Mouse (Mus musculus) liver, embryonic 12.5 days (tissue): ENCODE data around the gene Olfr619. TPM values are rescaled to one million over a fixed set of nuclear protein-coding genes. Genes with fewer than 3 reads are reported as not detected.

Experiments used
- ATAC-seq: fragments of 200-750 bp; cut with Nextera tagmentation; 2 replicates; pipeline ENCODE4 v1.8.0; 2017; ENCODE audit warnings: moderate number of reproducible peaks, mild to moderate bottlenecking, moderate library complexity
- H3K27ac ChIP-seq: fragments of 300-500 bp; sonication (generic); 2 replicates; pipeline ENCODE4 v1.5.1; 2016; ENCODE audit warnings: mild to moderate bottlenecking
- H3K27me3 ChIP-seq: fragments of 300-500 bp; sonication (generic); replicated peaks from 2 replicates; pipeline ENCODE4 v1.6.1; 2016; ENCODE audit warnings: mild to moderate bottlenecking, moderate library complexity
- H3K36me3 ChIP-seq: fragments of 300-500 bp; sonication (generic); 2 replicates; pipeline ENCODE4 v1.6.1; 2016; ENCODE audit warnings: mild to moderate bottlenecking, moderate library complexity
- H3K4me1 ChIP-seq: fragments of 300-500 bp; sonication (generic); 2 replicates; pipeline ENCODE4 v1.6.1; 2016
- H3K4me2 ChIP-seq: fragments of 300-500 bp; sonication (generic); 2 replicates; pipeline ENCODE4 v1.6.1; 2016; ENCODE audit warnings: mild to moderate bottlenecking, moderate library complexity
- H3K4me3 ChIP-seq: fragments of 300-500 bp; sonication (generic); 2 replicates; pipeline ENCODE4 v1.5.1; 2016; ENCODE audit warnings: mild to moderate bottlenecking, moderate library complexity
- H3K9ac ChIP-seq: fragments of 300-500 bp; sonication (generic); 2 replicates; pipeline ENCODE4 v1.6.1; 2016; ENCODE audit warnings: mild to moderate bottlenecking, moderate library complexity
- H3K9me3 ChIP-seq: fragments of 300-500 bp; sonication (generic); replicated peaks from 2 replicates; pipeline ENCODE4 v1.6.1; 2016; ENCODE audit warnings: mild to moderate bottlenecking, moderate library complexity
- WGBS: fragments of 180-500 bp; shearing (Covaris S2); methylation state at CpG from one replicate; pipeline ENCODE4 v1.1.7; 2016; ENCODE audit not compliant: insufficient replicate concordance; 5-methylcytosine and 5-hydroxymethylcytosine counted together
- polyA plus RNA-seq: library from polyadenylated mRNA; unstranded; fragments of >200 nt; fragmentation: Nextera tagmentation; extraction: Ambion mirVana; gene quantifications from 2 replicates; pipeline ENCODE4 v1.2.1, GENCODE M21; 2016

The Olfr619 gene
- polyA plus RNA-seq = not detected in 2 replicates

DNA sequence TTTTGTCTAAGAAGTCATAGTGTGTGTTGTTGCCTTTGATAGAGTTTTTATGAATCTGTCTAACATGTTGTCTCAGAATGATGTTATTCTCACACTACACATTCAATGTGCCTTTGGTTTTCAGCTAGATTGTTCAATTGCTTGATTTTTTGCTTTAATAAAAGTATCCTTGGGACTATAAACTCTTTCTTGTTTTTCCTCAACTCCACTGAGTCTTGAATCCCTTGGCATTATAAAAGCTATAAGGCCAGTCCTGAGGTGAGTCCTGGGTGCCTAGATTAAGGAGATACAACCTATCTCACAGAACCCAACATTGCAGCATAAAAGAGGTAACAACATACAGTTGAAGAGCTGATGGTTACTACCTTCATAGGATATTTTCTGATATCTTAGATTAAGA is at the start of gene Olfr619:
Gene Olfr619, plus strand, starts transcription at position 301 of the 400 bp plus-strand sequence.
- H3K9ac ChIP-seq = no peak within 1 kb of the TSS
- H3K4me3 ChIP-seq = no peak within 1 kb of the TSS
- no peak for ATAC-seq

DNA sequence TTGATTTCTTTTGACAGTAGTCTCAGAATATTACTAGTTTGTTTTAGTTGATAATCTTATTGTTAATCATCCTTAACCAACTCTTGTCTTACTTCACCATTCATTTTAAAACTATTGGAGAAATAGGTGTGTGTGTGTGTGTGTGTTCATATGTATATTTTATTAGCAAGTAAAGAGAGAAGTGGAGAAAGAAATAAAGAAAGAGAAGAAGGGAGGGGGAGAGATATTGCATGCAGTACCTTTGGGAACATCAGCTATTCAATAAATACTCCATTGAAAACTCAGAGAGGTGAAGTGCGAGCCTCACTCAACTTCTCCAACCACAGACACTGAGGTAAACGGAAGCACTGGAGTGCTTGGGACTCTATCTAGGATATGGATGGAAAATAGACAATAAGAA is 44.6 kb upstream of the Olfr619 start, which contains the start of gene Olfr615:
Gene Olfr615, plus strand, starts transcription at position 301 of the 400 bp plus-strand sequence.
- Histone ChIP-seq H3K4me2 (no peak within 1 kb of the TSS), H3K27ac (no peak within 1 kb of the TSS), H3K27me3 (no peaks in the 10 kb centered on the region), H3K36me3 (no peaks in the 10 kb centered on the region), H3K4me1 (no peaks in the 10 kb centered on the region), H3K4me3 (no peak within 1 kb of the TSS), H3K9ac (no peak within 1 kb of the TSS), H3K9me3 (no peaks in the 10 kb centered on the region)
- WGBS = 41% methylated on average over 2 of the region's 2 CpGs
- ATAC-seq = no peak

More for the DNA sequence above, at the start of gene Olfr619:
- no peaks in the 10 kb centered on the region for H3K4me1 ChIP-seq
- H3K27me3 ChIP-seq = no peaks in the 10 kb centered on the region
- no peak within 1 kb of the TSS for H3K27ac ChIP-seq
- no peaks in the 10 kb centered on the region for H3K36me3 ChIP-seq
- no peak within 1 kb of the TSS for H3K4me2 ChIP-seq
- no peaks in the 10 kb centered on the region for H3K9me3 ChIP-seq

DNA sequence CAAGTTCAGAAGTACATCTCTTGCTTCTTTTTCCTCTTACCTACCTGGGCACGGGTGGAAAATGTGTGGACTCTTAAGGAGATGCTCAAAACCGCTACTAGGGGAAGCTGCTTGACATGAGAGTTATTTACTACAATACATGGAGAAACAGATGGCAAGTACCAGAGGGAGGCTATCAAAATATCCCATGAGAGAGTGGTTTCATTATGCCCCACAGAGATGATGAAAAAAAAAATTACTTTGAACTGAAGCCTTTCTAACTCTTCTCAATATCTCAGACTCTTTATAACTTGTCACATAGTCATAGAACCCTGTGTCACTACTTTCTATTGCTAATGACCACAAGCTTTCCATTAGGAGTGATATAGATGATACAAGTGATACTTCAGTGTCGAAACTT is 31.3 kb upstream of the Olfr619 start, which contains the start of gene Olfr616:
Gene Olfr616, minus strand, starts transcription at position 101 of the 400 bp plus-strand sequence.
- Histone ChIP-seq H3K27ac (no peak within 1 kb of the TSS), H3K4me1 (no peaks in the 10 kb centered on the region), H3K9ac (no peak within 1 kb of the TSS), H3K27me3 (no peaks in the 10 kb centered on the region), H3K4me3 (no peak within 1 kb of the TSS), H3K9me3 (no peaks in the 10 kb centered on the region), H3K36me3 (no peaks in the 10 kb centered on the region), H3K4me2 (no peak within 1 kb of the TSS)
- ATAC-seq = no peak
- 62% methylated on average over 3 of the region's 3 CpGs for WGBS

DNA sequence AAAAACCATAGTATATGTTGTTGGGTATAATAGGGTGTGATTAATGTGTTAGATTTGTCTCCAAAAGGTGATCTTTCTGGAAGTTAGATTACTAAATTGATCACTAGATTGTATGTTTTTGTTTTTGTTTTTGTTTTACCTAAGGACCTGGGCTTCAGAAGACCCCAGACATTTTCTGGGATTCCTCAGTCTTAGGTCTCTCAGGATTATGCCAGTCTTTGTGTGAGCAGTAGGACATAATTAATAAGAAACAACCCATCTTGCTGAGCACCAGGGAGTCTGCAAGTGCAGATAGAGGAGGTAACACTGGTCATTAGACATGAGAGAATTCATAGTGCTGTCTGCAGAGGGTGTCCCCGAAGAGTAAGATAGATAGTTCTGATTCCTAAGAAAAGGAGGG is 27.6 kb upstream of the Olfr619 start, which contains the start of gene Olfr617:
Gene Olfr617, plus strand, starts transcription at position 301 of the 400 bp plus-strand sequence.
- WGBS = 54% methylated on average over 1 of the region's 1 CpGs

DNA sequence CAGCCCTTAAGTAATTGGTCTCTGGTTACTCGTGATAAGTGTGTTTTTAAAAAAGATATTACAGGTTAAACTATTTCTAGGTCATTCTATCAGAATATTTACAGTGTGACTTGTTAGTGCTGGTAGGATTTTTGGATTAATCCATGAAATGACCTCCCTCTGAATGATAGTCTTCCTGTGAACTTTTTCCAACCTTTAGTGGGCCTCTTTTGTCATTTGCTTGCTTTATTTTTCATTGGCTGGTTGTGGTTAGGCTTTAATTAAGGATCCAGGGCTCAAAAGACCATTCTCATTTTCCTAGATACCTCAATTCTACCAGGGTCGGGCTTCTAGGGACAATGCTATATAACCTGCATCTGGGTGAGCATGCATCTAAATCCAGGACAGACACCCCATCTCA is 10.6 kb upstream of the Olfr619 start, which contains the start of gene Olfr618:
Gene Olfr618, plus strand, starts transcription at position 301 of the 400 bp plus-strand sequence.
- ATAC-seq = no peak

More for the DNA sequence above, 27.6 kb upstream of the Olfr619 start, which contains the start of gene Olfr617:
- ATAC-seq = no peak
- Histone ChIP-seq H3K27me3 (no peaks in the 10 kb centered on the region), H3K36me3 (no peaks in the 10 kb centered on the region), H3K9me3 (no peaks in the 10 kb centered on the region), H3K4me2 (no peak within 1 kb of the TSS), H3K4me1 (no peaks in the 10 kb centered on the region), H3K4me3 (no peak within 1 kb of the TSS), H3K27ac (no peak within 1 kb of the TSS), H3K9ac (no peak within 1 kb of the TSS)

DNA sequence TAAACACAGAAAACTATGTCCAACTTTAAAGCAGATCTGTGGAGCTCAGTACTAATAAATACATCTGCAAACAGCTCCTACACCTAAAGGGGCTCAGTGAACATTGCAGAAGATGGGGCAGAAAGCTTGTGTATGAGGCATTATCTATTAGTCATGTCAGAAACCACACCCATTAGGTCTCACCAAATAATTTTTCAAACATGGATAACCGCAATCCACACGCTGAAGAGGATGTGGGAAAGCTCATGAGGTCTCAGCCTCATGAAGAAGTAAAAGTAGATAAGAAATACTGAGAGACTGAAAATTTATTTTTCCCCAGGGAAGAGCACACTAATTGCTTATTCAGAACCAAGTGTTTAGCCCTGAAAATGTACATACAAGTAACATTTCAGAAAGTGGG is 7.0 kb downstream of the Olfr619 start:
- Histone ChIP-seq H3K27me3 (no peaks in the 10 kb centered on the region), H3K9ac (no peak overlapping the region), H3K9me3 (no peaks in the 10 kb centered on the region), H3K36me3 (no peaks in the 10 kb centered on the region), H3K4me2 (no peak overlapping the region), H3K4me3 (no peak overlapping the region), H3K27ac (no peak overlapping the region), H3K4me1 (no peaks in the 10 kb centered on the region)
- ATAC-seq = no peak
- 44% methylated on average over 2 of the region's 2 CpGs for whole genome bisulfite sequencing

More for the DNA sequence above, 10.6 kb upstream of the Olfr619 start, which contains the start of gene Olfr618:
- no peaks in the 10 kb centered on the region for H3K9me3 ChIP-seq
- no peaks in the 10 kb centered on the region for H3K36me3 ChIP-seq
- H3K4me2 ChIP-seq = no peak within 1 kb of the TSS
- WGBS = 41% methylated on average over 2 of the region's 2 CpGs
- H3K4me3 ChIP-seq = no peak within 1 kb of the TSS
- H3K9ac ChIP-seq = no peak within 1 kb of the TSS
- no peak within 1 kb of the TSS for H3K27ac ChIP-seq
- H3K4me1 ChIP-seq = no peaks in the 10 kb centered on the region
- no peaks in the 10 kb centered on the region for H3K27me3 ChIP-seq

DNA sequence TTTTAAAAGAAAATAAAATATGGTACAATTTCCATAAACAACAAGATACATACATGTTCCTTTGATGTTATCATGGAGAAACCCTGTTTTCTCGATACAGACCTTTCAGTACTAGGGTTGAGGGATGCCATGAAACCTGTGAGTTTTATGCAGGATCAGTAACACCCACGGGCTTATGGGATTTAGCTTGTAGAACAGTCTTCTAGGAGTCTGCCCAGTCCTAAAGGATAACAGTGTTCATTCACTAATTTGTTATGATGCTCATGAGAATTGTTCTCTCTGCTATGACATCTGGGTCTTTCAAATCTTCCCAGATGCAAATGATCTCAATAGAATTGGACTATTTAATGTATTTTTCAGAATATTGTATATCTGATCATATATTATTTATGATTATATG is 12.1 kb downstream of the Olfr619 start, which contains the start of gene Olfr620:
Gene Olfr620, minus strand, starts transcription at position 101 of the 400 bp plus-strand sequence.
- Histone ChIP-seq H3K4me2 (no peak within 1 kb of the TSS), H3K36me3 (no peaks in the 10 kb centered on the region), H3K9me3 (no peaks in the 10 kb centered on the region), H3K27me3 (no peaks in the 10 kb centered on the region), H3K4me1 (no peaks in the 10 kb centered on the region), H3K9ac (no peak within 1 kb of the TSS), H3K27ac (no peak within 1 kb of the TSS), H3K4me3 (no peak within 1 kb of the TSS)
- 52% methylated on average over 2 of the region's 2 CpGs for WGBS
- no peak for ATAC-seq

DNA sequence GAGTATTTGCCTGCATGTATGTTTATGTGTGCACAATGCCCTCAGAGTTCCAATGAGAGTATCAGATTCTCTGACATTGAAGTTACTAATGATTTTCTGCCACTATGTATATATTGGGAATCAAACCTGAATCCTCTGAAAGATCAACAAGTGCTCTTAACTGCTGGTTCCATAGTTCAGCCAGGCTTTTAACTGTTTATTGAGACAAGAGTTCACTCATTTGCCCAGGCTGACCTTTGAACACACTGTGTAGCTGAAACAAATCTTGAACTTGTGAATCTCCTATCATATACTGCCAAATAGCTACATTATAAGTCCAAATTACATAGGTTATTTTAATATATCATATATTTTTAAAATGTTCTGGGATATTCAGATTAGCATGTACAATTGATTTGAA is 36.4 kb downstream of the Olfr619 start:
- H3K9me3 ChIP-seq = no peaks in the 10 kb centered on the region
- H3K36me3 ChIP-seq = no peaks in the 10 kb centered on the region
- H3K27ac ChIP-seq = no peak overlapping the region
- H3K4me1 ChIP-seq = no peaks in the 10 kb centered on the region
- H3K4me3 ChIP-seq = no peak overlapping the region
- no peaks in the 10 kb centered on the region for H3K27me3 ChIP-seq
- ATAC-seq = no peak
- no peak overlapping the region for H3K9ac ChIP-seq
- no peak overlapping the region for H3K4me2 ChIP-seq

DNA sequence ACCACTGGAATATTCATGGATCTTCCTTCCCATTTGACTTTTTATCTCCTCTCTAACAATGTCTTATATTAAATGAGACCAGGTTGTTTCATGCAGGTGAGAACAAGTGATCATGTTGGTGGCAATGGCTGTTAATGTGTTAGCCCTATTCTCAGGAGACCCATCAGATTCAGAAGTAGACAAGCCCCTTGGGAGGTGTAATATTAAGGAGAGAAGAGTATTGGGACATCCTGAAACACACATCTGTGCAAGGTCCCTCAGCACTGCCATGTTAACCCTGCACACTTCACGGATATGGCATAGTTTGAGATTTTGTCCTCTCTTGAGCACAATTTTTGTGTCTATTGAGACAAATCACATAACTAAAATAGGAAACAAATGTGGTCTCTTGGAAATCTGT is 42.2 kb downstream of the Olfr619 start, which contains the start of gene Olfr622:
Gene Olfr622, minus strand, starts transcription at position 101 of the 400 bp plus-strand sequence.
- no peak for ATAC-seq
- WGBS = 50% methylated on average over 1 of the region's 1 CpGs

DNA sequence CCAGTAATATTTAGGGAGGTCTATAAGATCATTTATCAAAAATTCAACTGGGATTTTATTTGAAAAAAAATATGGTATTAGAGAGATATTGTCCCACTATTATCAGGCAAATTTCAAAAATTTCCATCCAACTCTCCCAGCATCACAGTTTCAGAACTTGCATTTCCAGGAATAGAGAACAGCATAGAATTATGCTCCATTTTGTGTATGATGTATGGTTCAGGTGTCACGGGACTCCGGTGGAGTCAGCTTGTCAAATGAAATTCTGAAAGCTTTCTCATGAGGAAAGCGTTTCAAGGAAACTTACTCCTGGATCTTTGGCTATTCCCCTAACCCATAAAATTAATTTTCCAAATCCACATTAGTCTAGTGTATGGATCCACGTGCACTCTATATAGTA is 43.7 kb downstream of the Olfr619 start:
- ATAC-seq = no peak

More for the DNA sequence above, 42.2 kb downstream of the Olfr619 start, which contains the start of gene Olfr622:
- Histone ChIP-seq H3K9me3 (no peaks in the 10 kb centered on the region), H3K36me3 (no peaks in the 10 kb centered on the region), H3K4me3 (no peak within 1 kb of the TSS), H3K4me2 (no peak within 1 kb of the TSS), H3K27ac (no peak within 1 kb of the TSS), H3K9ac (no peak within 1 kb of the TSS), H3K4me1 (no peaks in the 10 kb centered on the region), H3K27me3 (no peaks in the 10 kb centered on the region)

More for the DNA sequence above, 43.7 kb downstream of the Olfr619 start:
- Histone ChIP-seq H3K9me3 (no peaks in the 10 kb centered on the region), H3K27me3 (no peaks in the 10 kb centered on the region), H3K9ac (no peak overlapping the region), H3K4me1 (no peaks in the 10 kb centered on the region), H3K36me3 (no peaks in the 10 kb centered on the region), H3K4me2 (no peak overlapping the region), H3K27ac (no peak overlapping the region), H3K4me3 (no peak overlapping the region)
- 61% methylated on average over 4 of the region's 4 CpGs for WGBS
